Mouse (Mus musculus) G1E (cell line): ENCODE data around the gene Rnf34. TPM values are rescaled to one million over a fixed set of nuclear protein-coding genes. Genes with fewer than 3 reads are reported as not detected.

Experiments used
- ATAC-seq: 2 replicates; pipeline ENCODE4 v1.8.0; 2016; ENCODE audit warnings: mild to moderate bottlenecking; ENCODE audit not compliant: insufficient number of reproducible peaks, poor library complexity, low FRiP score, severe bottlenecking; ENCODE audit errors: extremely low read depth
- DNase-seq: peaks from one replicate; pipeline ENCODE4 v3.0.0; 2012; ENCODE audit warnings: low spot score
- H3K27me3 ChIP-seq: 2 replicates; pipeline ENCODE4 v1.6.1; 2012; ENCODE audit warnings: mild to moderate bottlenecking, low read length, inconsistent platforms; ENCODE audit not compliant: insufficient read depth
- H3K36me3 ChIP-seq: replicated peaks from 2 replicates; pipeline ENCODE3; 2012; ENCODE audit warnings: mild to moderate bottlenecking, inconsistent platforms
- H3K4me1 ChIP-seq: 2 replicates; pipeline ENCODE4 v1.6.1; 2012; ENCODE audit warnings: low read depth, low read length, inconsistent platforms, mixed read lengths; ENCODE audit not compliant: insufficient read depth
- H3K4me3 ChIP-seq: 2 replicates; pipeline ENCODE4 v1.5.1; 2012; ENCODE audit warnings: low read depth, mild to moderate bottlenecking, inconsistent platforms, low read length, moderate library complexity, mixed read lengths
- H3K9me3 ChIP-seq: replicated peaks from 2 replicates; pipeline ENCODE4 v1.6.1; 2012; ENCODE audit warnings: inconsistent platforms
- CTCF ChIP-seq: IDR thresholded peaks from 2 replicates; pipeline ENCODE4 v1.5.1; 2012; ENCODE audit warnings: low read depth, low read length, inconsistent platforms, mixed read lengths
- GATA1 ChIP-seq: IDR thresholded peaks from 2 replicates; pipeline ENCODE4 v1.6.1; 2012; ENCODE audit warnings: borderline replicate concordance, low read length, inconsistent platforms, mixed read lengths
- GATA2 ChIP-seq: IDR thresholded peaks from 2 replicates; pipeline ENCODE4 v1.6.1; 2012; ENCODE audit warnings: low read depth, low read length, inconsistent platforms, borderline replicate concordance
- POLR2AphosphoS5 ChIP-seq: IDR thresholded peaks from 2 replicates; pipeline ENCODE4 v1.6.1; 2012; ENCODE audit warnings: low read depth, low read length, inconsistent platforms; ENCODE audit not compliant: insufficient replicate concordance
- TAL1 ChIP-seq: conservative IDR thresholded peaks from 2 replicates; pipeline ENCODE4 v1.6.1; 2012; ENCODE audit warnings: low read depth, low read length, inconsistent platforms, mixed read lengths
- polyA plus RNA-seq: library from polyadenylated mRNA; stranded (reverse); fragments of >175 nt; gene quantifications from 2 replicates; pipeline ENCODE4 v1.2.3, GENCODE M21; 2012
- total RNA-seq, 2 experiments: library from RNA; stranded (forward) in 1 of 2; stranded (reverse) in 1 of 2; fragments of 200-1000 nt in 1 of 2; fragments of >200 nt in 1 of 2; fragmentation: Nextera tagmentation in 1 of 2; gene quantifications; 2 replicates each; pipeline ENCODE4 v1.2.3; 2014 to 2017

The Rnf34 gene
- total and polyA plus RNA-seq, 3 experiments = 12.9 to 23.8 (median 18.6) TPM

GRCm38 (mm10) chr5:122824450-122824849 lies 25.4 kb upstream of the Rnf34 start:
- Histone ChIP-seq H3K9me3 (no peaks in the 10 kb centered on the region), H3K36me3 (peaks cover 6% of the 10 kb centered on the region), H3K27me3 (no peaks in the 10 kb centered on the region), H3K4me3 (no peak overlapping the region), H3K4me1 (peaks cover 22% of the 10 kb centered on the region)
- TF ChIP-seq GATA1 = no peak
- TF ChIP-seq CTCF = no peak
- no peak for TF ChIP-seq TAL1
- TF ChIP-seq POLR2AphosphoS5 = no peak
- TF ChIP-seq GATA2 = no peak
- ATAC-seq = no peak
- DNase-seq = no peak

GRCm38 (mm10) chr5:122825099-122825498 lies 24.7 kb upstream of the Rnf34 start:
- Histone ChIP-seq H3K9me3 (no peaks in the 10 kb centered on the region), H3K4me3 (no peak overlapping the region), H3K27me3 (no peaks in the 10 kb centered on the region), H3K36me3 (peaks cover under 1% of the 10 kb centered on the region), H3K4me1 (peaks cover 17% of the 10 kb centered on the region)
- no peak for ATAC-seq
- TF ChIP-seq GATA1 (no peak), CTCF (no peak), GATA2 (no peak), TAL1 (no peak), POLR2AphosphoS5 (no peak)
- no peak for DNase-seq

- Histone ChIP-seq H3K9me3 (no peaks in the 10 kb centered on the region), H3K27me3 (no peaks in the 10 kb centered on the region), H3K4me1 (no peaks in the 10 kb centered on the region), H3K36me3 (no peaks in the 10 kb centered on the region), H3K4me3 (no peak overlapping the region)
- DNase-seq = no peak
- TF ChIP-seq GATA1 (no peak), CTCF (no peak), TAL1 (no peak), GATA2 (no peak), POLR2AphosphoS5 (no peak)
- no peak for ATAC-seq
These were observed 17.3 kb upstream of the Rnf34 start for GRCm38 (mm10) chr5:122832536-122832935.

- Histone ChIP-seq H3K9me3 (no peaks in the 10 kb centered on the region), H3K36me3 (no peaks in the 10 kb centered on the region), H3K4me3 (no peak overlapping the region), H3K27me3 (no peaks in the 10 kb centered on the region), H3K4me1 (no peaks in the 10 kb centered on the region)
- DNase-seq = no peak
- TF ChIP-seq POLR2AphosphoS5 (no peak), CTCF (no peak), GATA2 (no peak), TAL1 (no peak), GATA1 (no peak)
- no peak for ATAC-seq
These were observed 16.9 kb upstream of the Rnf34 start for GRCm38 (mm10) chr5:122832996-122833395.

DNA sequence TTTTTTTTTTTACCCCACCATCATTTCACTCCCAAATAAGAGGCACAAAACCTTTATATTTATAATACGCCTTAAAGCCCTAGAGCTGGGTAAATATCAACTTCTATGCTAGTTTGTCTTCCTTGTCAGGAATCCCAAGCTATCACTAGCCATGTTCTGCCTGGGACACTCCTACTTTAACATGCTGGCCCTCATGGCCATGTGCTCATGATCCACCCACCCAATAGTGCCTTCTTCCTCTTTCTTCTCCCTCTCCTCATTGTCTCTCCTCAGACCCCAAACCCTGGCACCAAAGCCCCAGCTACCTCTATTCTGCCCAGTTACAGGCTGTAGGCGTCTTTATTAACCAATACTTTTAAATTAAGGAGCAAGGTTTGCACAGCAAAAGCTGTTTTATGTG lies 8.7 kb upstream of the Rnf34 start:
- Histone ChIP-seq H3K36me3 (no peaks in the 10 kb centered on the region), H3K9me3 (no peaks in the 10 kb centered on the region), H3K4me1 (no peaks in the 10 kb centered on the region), H3K27me3 (0 out of 2 replicates have a peak, but pooled peaks cover 6% of the 10 kb centered on the region), H3K4me3 (no peak overlapping the region)
- no peak for TF ChIP-seq TAL1
- TF ChIP-seq GATA1 = no peak
- TF ChIP-seq POLR2AphosphoS5 = no peak
- no peak for TF ChIP-seq CTCF
- TF ChIP-seq GATA2 = no peak
- DNase-seq (no peak), ATAC-seq (no peak)

- H3K4me3 ChIP-seq = no peak overlapping the region
- H3K36me3 ChIP-seq = no peaks in the 10 kb centered on the region
- 0 out of 2 replicates have a peak, but pooled peaks cover 6% of the 10 kb centered on the region for H3K27me3 ChIP-seq
- no peaks in the 10 kb centered on the region for H3K9me3 ChIP-seq
- DNase-seq = no peak
- peaks cover 5% of the 10 kb centered on the region for H3K4me1 ChIP-seq
- TF ChIP-seq GATA2 (no peak), GATA1 (no peak), POLR2AphosphoS5 (no peak), CTCF (no peak), TAL1 (no peak)
- no peak for ATAC-seq
These were observed 6.0 kb upstream of the Rnf34 start for GRCm38 (mm10) chr5:122843799-122844198.
